10 mouse cellular contexts compared by ENCODE assay signal in the genomic region with DNA sequence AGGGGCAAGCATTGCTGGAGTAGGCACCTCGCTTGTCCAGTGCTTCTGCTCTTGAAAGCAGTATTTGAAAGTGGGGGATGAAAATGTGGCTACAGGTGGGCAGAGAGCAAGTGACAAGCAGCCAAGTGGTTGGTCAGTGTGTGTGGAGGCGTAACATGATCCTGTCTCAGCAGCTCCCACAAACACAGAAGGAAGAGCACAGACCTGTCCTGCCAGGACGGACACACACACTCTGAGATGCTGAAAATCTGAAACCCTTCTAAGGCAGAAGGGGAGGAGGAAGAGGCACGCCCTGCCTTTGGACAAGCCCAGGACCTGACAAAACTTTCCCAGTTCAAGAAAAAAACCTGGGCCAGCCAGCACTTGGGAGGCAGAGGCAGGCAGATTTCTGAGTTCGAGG. TPM values are rescaled to one million over a fixed set of nuclear protein-coding genes. Genes with fewer than 3 reads are reported as not detected.
DNase-seq lines count a peak whose midpoint lies in the region; ATAC-seq and TF ChIP-seq lines count a peak whose summit lies in the region.
"Had no signal": no experiment of that assay in that cellular context is flagged by ENCODE, and none has a peak within 500 bp of the region (broad histone marks: within the 10 kb centered on the region; RNA-seq: fewer than 3 reads in every experiment).

No protein-coding gene starts in this region.

- DNase-seq in heart, adult 9 months (ENCODE audit: low spot score in 2 of 2), result no peak
- no peak for DNase-seq in liver, adult 2 months (ENCODE audit: extremely low read depth, low read depth, low spot score)
- DNase-seq in liver, postnatal 0 days, result no peak
- DNase-seq in liver, embryonic 11.5 days (ENCODE audit: low spot score), result no peak
- no peak for DNase-seq in yolk sac, embryonic 10.5 days (ENCODE audit: low spot score)
- DNase-seq: lung, adult 2 months; thymus, postnatal 14 days had no signal

- peak overlapping the region; percentile 26; the same call in 1 of the 2 replicates for H3K4me2 ChIP-seq in heart, embryonic 12.5 days
- no peak overlapping the region for H3K4me2 ChIP-seq in liver, postnatal 0 days (ENCODE audit: low read depth, low read length)
- H3K4me2 ChIP-seq in limb, embryonic 12.5 days, result no peak overlapping the region
- H3K4me2 ChIP-seq in stomach, embryonic 15.5 days, result no peak overlapping the region
- no peak overlapping the region for H3K4me2 ChIP-seq in liver, embryonic 11.5 days

- TF ChIP-seq CTCF in liver, adult 2 months (IDR thresholded peaks at IDR 0.05; ENCODE audit: low read depth, low read length), result no peak
- no peak for TF ChIP-seq CTCF in liver, postnatal 0 days (IDR thresholded peaks at IDR 0.05; ENCODE audit: low read depth)

- peaks cover 55% of the 10 kb centered on the region for H3K4me1 ChIP-seq in heart, embryonic 12.5 days (replicated peaks)
- peaks cover 3% of the 10 kb centered on the region for H3K4me1 ChIP-seq in liver, adult 2 months (ENCODE audit: control insufficient read depth, insufficient read depth, low read length)
- no peaks in the 10 kb centered on the region for H3K4me1 ChIP-seq in liver, postnatal 0 days (ENCODE audit: insufficient read depth)
- H3K4me1 ChIP-seq in limb, embryonic 12.5 days (replicated peaks), result peaks cover 60% of the 10 kb centered on the region
- peaks cover 20% of the 10 kb centered on the region for H3K4me1 ChIP-seq in stomach, embryonic 15.5 days
- 0 out of 2 replicates have a peak, but pooled peaks cover 4% of the 10 kb centered on the region for H3K4me1 ChIP-seq in liver, embryonic 11.5 days (replicated peaks; ENCODE audit: control insufficient read depth, insufficient read depth, low read length)

- H3K9ac ChIP-seq in heart, embryonic 12.5 days, result peak overlapping the region; percentile 42; the same call in 1 of the 2 replicates
- H3K9ac ChIP-seq in liver, adult 2 months (ENCODE audit: low read depth, low read length), result no peak overlapping the region
- no peak overlapping the region for H3K9ac ChIP-seq in liver, postnatal 0 days (replicated peaks)
- H3K9ac ChIP-seq in limb, embryonic 12.5 days (replicated peaks), result no peak overlapping the region
- no peak overlapping the region for H3K9ac ChIP-seq in stomach, embryonic 15.5 days
- H3K9ac ChIP-seq in liver, embryonic 11.5 days (ENCODE audit: low read depth, low read length), result no peak overlapping the region

- no peak for TF ChIP-seq EP300 in liver, postnatal 0 days (IDR thresholded peaks at IDR 0.05; ENCODE audit: low read depth)

- H3K9me3 ChIP-seq in heart, embryonic 12.5 days (replicated peaks), result no peaks in the 10 kb centered on the region
- H3K9me3 ChIP-seq in liver, postnatal 0 days (ENCODE audit: low read length), result no peaks in the 10 kb centered on the region
- H3K9me3 ChIP-seq in limb, embryonic 12.5 days, result no peaks in the 10 kb centered on the region
- no peaks in the 10 kb centered on the region for H3K9me3 ChIP-seq in stomach, embryonic 15.5 days
- H3K9me3 ChIP-seq in liver, embryonic 11.5 days (ENCODE audit: control insufficient read depth, low read length), result no peaks in the 10 kb centered on the region

- H3K79me2 ChIP-seq in liver, adult 2 months (ENCODE audit: control insufficient read depth, insufficient read depth, low read length), result no peaks in the 10 kb centered on the region

- peaks cover 8% of the 10 kb centered on the region; the same call in 1 of the 2 replicates for H3K36me3 ChIP-seq in heart, embryonic 12.5 days
- no peaks in the 10 kb centered on the region for H3K36me3 ChIP-seq in liver, adult 2 months (ENCODE audit: control insufficient read depth, insufficient read depth, low read length)
- no peaks in the 10 kb centered on the region for H3K36me3 ChIP-seq in liver, postnatal 0 days (replicated peaks; ENCODE audit: insufficient read depth, low read length)
- H3K36me3 ChIP-seq in limb, embryonic 12.5 days, result peaks cover 6% of the 10 kb centered on the region; the same call in 1 of the 2 replicates
- H3K36me3 ChIP-seq in stomach, embryonic 15.5 days, result no peaks in the 10 kb centered on the region
- no peaks in the 10 kb centered on the region for H3K36me3 ChIP-seq in liver, embryonic 11.5 days (ENCODE audit: control insufficient read depth, insufficient read depth, low read length)

- no peaks in the 10 kb centered on the region for H3K27me3 ChIP-seq in heart, embryonic 12.5 days (replicated peaks)
- H3K27me3 ChIP-seq in liver, adult 2 months (ENCODE audit: control insufficient read depth, insufficient read depth, low read length), result no peaks in the 10 kb centered on the region
- no peaks in the 10 kb centered on the region for H3K27me3 ChIP-seq in liver, postnatal 0 days (ENCODE audit: insufficient read depth, low read length)
- no peaks in the 10 kb centered on the region for H3K27me3 ChIP-seq in limb, embryonic 12.5 days
- no peaks in the 10 kb centered on the region for H3K27me3 ChIP-seq in stomach, embryonic 15.5 days (replicated peaks)
- no peaks in the 10 kb centered on the region for H3K27me3 ChIP-seq in liver, embryonic 11.5 days (replicated peaks; ENCODE audit: control insufficient read depth, insufficient read depth, low read length)

- no peak for TF ChIP-seq POLR2A in liver, adult 2 months (IDR thresholded peaks at IDR 0.05; ENCODE audit: extremely low read depth, insufficient read depth, low read length)

- H3K27ac ChIP-seq in heart, embryonic 12.5 days (ENCODE audit: poor library complexity, severe bottlenecking), result peak overlapping the region; percentile 69
- 0 out of 2 replicates have a peak overlapping the region, but pooled peaks have one; percentile 27 for H3K27ac ChIP-seq in liver, adult 2 months (replicated peaks; ENCODE audit: insufficient read depth, low read depth, low read length)
- H3K27ac ChIP-seq in liver, postnatal 0 days (ENCODE audit: low read depth), result no peak overlapping the region
- H3K27ac ChIP-seq in limb, embryonic 12.5 days, result peak overlapping the region; percentile 66
- peak overlapping the region; percentile 33; the same call in 1 of the 2 replicates for H3K27ac ChIP-seq in stomach, embryonic 15.5 days
- H3K27ac ChIP-seq in liver, embryonic 11.5 days (ENCODE audit: low read depth, low read length), result no peak overlapping the region

- 63% methylated on average over 5 of the region's 5 CpGs for WGBS in heart, embryonic 12.5 days
- 83% methylated on average over 5 of the region's 5 CpGs for WGBS in liver, adult 2 months
- 75% methylated on average over 5 of the region's 5 CpGs for WGBS in liver, postnatal 0 days (ENCODE audit: insufficient replicate concordance)
- 72% methylated on average over 5 of the region's 5 CpGs for WGBS in limb, embryonic 12.5 days
- WGBS in stomach, embryonic 15.5 days, result 68% methylated on average over 5 of the region's 5 CpGs
- WGBS in liver, embryonic 11.5 days, result 70% methylated on average over 5 of the region's 5 CpGs

- no peak overlapping the region for H3K4me3 ChIP-seq in heart, embryonic 12.5 days
- H3K4me3 ChIP-seq in liver, adult 2 months (ENCODE audit: insufficient read depth, low read depth, low read length), result no peak overlapping the region
- no peak overlapping the region for H3K4me3 ChIP-seq in liver, postnatal 0 days (ENCODE audit: low read depth, low read length)
- no peak overlapping the region for H3K4me3 ChIP-seq in limb, embryonic 12.5 days (replicated peaks)
- H3K4me3 ChIP-seq in stomach, embryonic 15.5 days (replicated peaks), result no peak overlapping the region
- no peak overlapping the region for H3K4me3 ChIP-seq in liver, embryonic 11.5 days (ENCODE audit: low read depth, low read length)

- ATAC-seq in heart, embryonic 12.5 days (ENCODE audit: insufficient number of reproducible peaks, low FRiP score), result no peak
- ATAC-seq in liver, postnatal 0 days, result no peak
- ATAC-seq in limb, embryonic 12.5 days (ENCODE audit: insufficient number of reproducible peaks, insufficient read depth, low FRiP score, low TSS enrichment, low read depth), result no peak
- no peak for ATAC-seq in stomach, embryonic 15.5 days (ENCODE audit: insufficient read depth, low FRiP score, low read depth)
- ATAC-seq in liver, embryonic 11.5 days (replicated peaks; ENCODE audit: low FRiP score), result no peak

RNA-seq across cellular contexts. Expression of a gene that starts 34.9 kb away (rescaled TPM):
- 32.2 TPM in 2 replicates for polyA plus RNA-seq in heart, embryonic 12.5 days (2016; fragmentation: Nextera tagmentation; extraction: Ambion mirVana)
- total RNA-seq in liver, adult 2 months (2014; rRNA removed), result 1.0 and 2.2 TPM in 2 replicates
- 1.3 and 1.6 TPM in 2 replicates for polyA plus RNA-seq in liver, adult 2 months (2012; rRNA removed)
- polyA plus RNA-seq in liver, postnatal 0 days (2015; fragmentation: Nextera tagmentation; extraction: Ambion mirVana), result 2.5 and 2.6 TPM in 2 replicates
- polyA plus RNA-seq in limb, embryonic 12.5 days (2016; fragmentation: Nextera tagmentation; extraction: Ambion mirVana), result 61.2 and 67.7 TPM in 2 replicates
- polyA plus RNA-seq in stomach, embryonic 15.5 days (2015; fragmentation: Nextera tagmentation; extraction: Ambion mirVana), result 35.1 and 37.9 TPM in 2 replicates
- 11.8 and 12.0 TPM in 2 replicates for polyA plus RNA-seq in liver, embryonic 11.5 days (2014; fragmentation: Nextera tagmentation; extraction: Ambion mirVana)

RNA-seq across cellular contexts. Expression of a gene that starts 42.7 kb away (rescaled TPM):
- 94.5 and 102 TPM in 2 replicates for polyA plus RNA-seq in heart, embryonic 12.5 days (2016; fragmentation: Nextera tagmentation; extraction: Ambion mirVana)
- 7.9 and 12.4 TPM in 2 replicates for total RNA-seq in liver, adult 2 months (2014; rRNA removed)
- 6.0 and 7.5 TPM in 2 replicates for polyA plus RNA-seq in liver, adult 2 months (2012; rRNA removed)
- 35.0 and 38.4 TPM in 2 replicates for polyA plus RNA-seq in liver, postnatal 0 days (2015; fragmentation: Nextera tagmentation; extraction: Ambion mirVana)
- polyA plus RNA-seq in limb, embryonic 12.5 days (2016; fragmentation: Nextera tagmentation; extraction: Ambion mirVana), result 127 and 149 TPM in 2 replicates
- 92.5 and 96.5 TPM in 2 replicates for polyA plus RNA-seq in stomach, embryonic 15.5 days (2015; fragmentation: Nextera tagmentation; extraction: Ambion mirVana)
- 91.2 and 91.9 TPM in 2 replicates for polyA plus RNA-seq in liver, embryonic 11.5 days (2014; fragmentation: Nextera tagmentation; extraction: Ambion mirVana)

Comparison
In these comparisons a context has a peak if more than half of its experiments do, and no peak if none do; other contexts are left out.
1. H3K27ac ChIP-seq: peak in heart, embryonic 12.5 days (single experiment), liver, adult 2 months (single experiment), limb, embryonic 12.5 days (single experiment) and stomach, embryonic 15.5 days (single experiment); none in liver, postnatal 0 days (single experiment) and liver, embryonic 11.5 days (single experiment).